Mouse (Mus musculus): ENCODE measurements around the gene 1700001C19Rik. TPM values are rescaled to one million over a fixed set of nuclear protein-coding genes. Genes with fewer than 3 reads are reported as not detected.

1700001C19Rik gene
- polyA plus RNA-seq, 1 experiment from 2014 or later = 0.64 TPM

GRCm38 (mm10) chr17:47459341-47459919 is 22.3 kb upstream of the 1700001C19Rik start:
- Histone ChIP-seq H3K36me3 (no peaks in the 10 kb centered on the region), H3K27me3 (0 out of 2 replicates have a peak, but pooled peaks cover 1% of the 10 kb centered on the region), H3K4me3 (no peak overlapping the region), H3K4me1 (no peaks in the 10 kb centered on the region), H3K4me2 (replicated peaks) (no peak overlapping the region), H3K9me3 (no peaks in the 10 kb centered on the region), H3K27ac (replicated peaks) (no peak overlapping the region), H3K9ac (replicated peaks) (no peak overlapping the region)
- 78% methylated on average over 3 of the region's 3 CpGs for WGBS
- no peak for ATAC-seq (replicated peaks)

DNA sequence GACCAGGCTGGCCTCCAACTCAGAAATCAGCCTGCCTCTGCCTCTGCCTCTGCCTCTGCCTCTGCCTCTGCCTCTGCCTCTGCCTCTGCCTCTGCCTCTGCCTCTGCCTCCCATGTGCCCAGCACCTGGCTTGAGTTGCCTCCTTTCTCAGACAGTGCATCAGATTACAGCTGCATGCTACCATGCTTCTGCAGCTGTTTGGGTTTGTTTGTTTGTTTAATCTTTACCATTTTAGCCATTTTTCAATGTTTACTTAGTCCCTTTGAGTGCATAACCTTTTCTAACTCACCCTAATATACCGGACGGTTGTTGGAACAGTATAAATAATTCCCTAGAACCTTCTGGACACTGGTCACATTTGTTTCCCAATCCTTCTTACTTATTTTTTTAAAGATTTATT is 21.8 kb upstream of the 1700001C19Rik start:
- H3K4me1 ChIP-seq = no peaks in the 10 kb centered on the region
- H3K27ac ChIP-seq (replicated peaks) = no peak overlapping the region
- no peaks in the 10 kb centered on the region for H3K9me3 ChIP-seq
- H3K4me3 ChIP-seq = no peak overlapping the region
- ATAC-seq (replicated peaks) = no peak
- no peaks in the 10 kb centered on the region for H3K36me3 ChIP-seq
- H3K9ac ChIP-seq (replicated peaks) = no peak overlapping the region
- H3K27me3 ChIP-seq = no peaks in the 10 kb centered on the region
- WGBS = 95% methylated on average over 2 of the region's 2 CpGs
- no peak overlapping the region for H3K4me2 ChIP-seq (replicated peaks)

DNA sequence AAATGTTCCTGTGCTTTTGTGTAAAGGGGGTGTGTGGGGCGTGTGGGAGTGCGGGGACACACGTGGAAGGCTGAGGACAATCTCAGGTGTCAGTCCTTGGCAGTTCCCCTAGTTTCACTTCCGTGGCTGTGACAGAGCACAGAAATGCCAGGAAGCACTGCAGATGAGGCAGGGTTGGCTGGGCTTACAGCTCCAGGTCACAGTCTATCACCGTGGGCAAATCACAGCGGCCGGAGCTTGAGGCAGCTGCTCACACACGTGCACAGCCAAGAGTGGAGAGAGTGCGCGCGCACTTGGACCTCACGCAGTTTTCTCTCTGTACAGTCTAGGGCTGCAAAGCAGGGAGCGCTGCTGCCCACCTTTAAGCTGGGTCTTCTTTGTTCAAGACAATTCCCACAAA is 21.1 kb upstream of the 1700001C19Rik start:
- H3K9me3 ChIP-seq = no peaks in the 10 kb centered on the region
- no peak overlapping the region for H3K4me3 ChIP-seq
- no peak overlapping the region for H3K4me2 ChIP-seq (replicated peaks)
- H3K9ac ChIP-seq (replicated peaks) = no peak overlapping the region
- no peak for ATAC-seq (replicated peaks)
- H3K27me3 ChIP-seq = no peaks in the 10 kb centered on the region
- 85% methylated on average over 13 of the region's 13 CpGs for WGBS
- no peak overlapping the region for H3K27ac ChIP-seq (replicated peaks)
- no peaks in the 10 kb centered on the region for H3K36me3 ChIP-seq
- no peaks in the 10 kb centered on the region for H3K4me1 ChIP-seq

DNA sequence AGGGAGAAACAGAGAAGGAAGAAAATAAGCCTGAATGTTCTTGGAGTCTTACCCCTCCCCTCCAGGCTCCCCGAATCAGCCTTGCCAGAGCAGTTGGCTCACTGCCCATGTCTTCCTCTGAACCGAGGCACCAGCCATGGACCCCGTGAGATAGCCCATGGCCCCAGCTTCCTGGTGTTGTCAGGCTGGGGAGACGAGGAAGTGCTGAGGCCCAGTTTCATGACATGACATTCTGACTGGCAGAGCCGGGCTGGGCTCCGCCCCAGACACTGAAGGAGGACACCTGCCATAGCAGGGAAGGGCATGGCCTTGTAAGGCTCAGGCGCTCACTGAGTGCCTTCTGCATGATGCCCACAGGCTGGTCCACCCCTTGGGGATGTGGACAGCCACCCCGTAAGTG is 17.5 kb upstream of the 1700001C19Rik start:
- H3K4me2 ChIP-seq (replicated peaks) = no peak overlapping the region
- no peak overlapping the region for H3K27ac ChIP-seq (replicated peaks)
- H3K4me1 ChIP-seq = no peaks in the 10 kb centered on the region
- H3K9me3 ChIP-seq = no peaks in the 10 kb centered on the region
- H3K27me3 ChIP-seq = no peaks in the 10 kb centered on the region
- 57% methylated on average over 8 of the region's 8 CpGs for WGBS
- no peak overlapping the region for H3K9ac ChIP-seq (replicated peaks)
- H3K36me3 ChIP-seq = no peaks in the 10 kb centered on the region
- no peak overlapping the region for H3K4me3 ChIP-seq
- no peak for ATAC-seq (replicated peaks)

DNA sequence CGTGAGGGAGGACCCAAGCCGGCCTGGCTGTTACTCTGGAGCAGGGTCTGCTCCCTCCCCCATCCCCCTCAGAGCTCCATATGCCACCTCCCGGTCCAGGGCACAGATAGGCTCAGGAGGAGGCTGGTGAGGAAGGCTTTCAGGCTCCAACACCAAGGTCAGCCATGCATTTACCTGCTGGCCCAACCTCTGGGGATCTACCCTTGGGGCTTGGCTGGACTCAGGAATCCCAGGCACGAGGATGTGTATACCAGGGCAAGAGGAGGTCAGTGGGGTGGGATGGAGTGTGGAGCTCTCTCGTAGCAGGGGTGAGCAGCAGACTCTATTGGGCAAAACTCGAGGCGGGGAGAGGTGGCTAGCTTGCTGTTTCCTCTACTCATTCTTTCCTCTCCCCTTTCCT is 15.7 kb upstream of the 1700001C19Rik start:
- Histone ChIP-seq H3K9ac (replicated peaks) (no peak overlapping the region), H3K36me3 (no peaks in the 10 kb centered on the region), H3K4me3 (no peak overlapping the region), H3K27me3 (no peaks in the 10 kb centered on the region), H3K27ac (replicated peaks) (no peak overlapping the region), H3K9me3 (no peaks in the 10 kb centered on the region), H3K4me1 (no peaks in the 10 kb centered on the region), H3K4me2 (replicated peaks) (no peak overlapping the region)
- ATAC-seq (replicated peaks) = no peak
- 55% methylated on average over 7 of the region's 7 CpGs for WGBS

DNA sequence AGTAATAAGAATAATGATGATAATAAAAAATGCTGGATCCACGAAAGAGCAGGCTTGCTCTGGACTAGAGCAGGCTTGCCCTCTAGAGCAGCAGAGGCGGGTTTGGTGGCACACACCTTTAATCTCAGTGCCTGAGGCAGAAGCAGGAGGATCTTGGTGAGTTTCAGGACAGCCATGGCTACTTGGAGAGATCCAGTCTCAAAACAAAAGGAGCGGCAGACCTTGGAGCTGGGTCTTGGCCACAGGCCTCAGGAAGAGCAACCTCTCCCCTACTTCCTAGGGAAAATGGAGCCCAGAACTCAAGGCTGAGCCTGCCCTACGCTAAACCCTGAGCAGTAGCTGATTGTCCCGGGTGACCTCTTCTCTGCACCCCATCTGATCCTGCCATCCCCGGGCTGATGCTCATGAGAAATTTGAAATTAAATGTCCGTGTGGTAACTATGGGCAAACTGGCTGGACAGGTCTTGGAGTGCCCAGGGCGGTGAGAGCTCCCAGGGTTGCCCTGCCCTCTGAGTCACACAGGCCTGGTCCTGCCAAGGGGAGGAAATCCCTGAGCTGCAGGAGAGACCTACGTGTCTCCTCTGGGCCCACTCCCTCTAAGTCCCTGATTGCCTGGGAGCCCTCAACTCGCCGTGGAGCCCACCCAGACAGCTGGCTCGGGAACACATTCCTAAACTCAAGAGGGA is 13.8 kb upstream of the 1700001C19Rik start:
- no peak overlapping the region for H3K9ac ChIP-seq (replicated peaks)
- no peaks in the 10 kb centered on the region for H3K36me3 ChIP-seq
- WGBS = 80% methylated on average over 12 of the region's 12 CpGs
- H3K27ac ChIP-seq (replicated peaks) = no peak overlapping the region
- H3K4me2 ChIP-seq (replicated peaks) = no peak overlapping the region
- no peak overlapping the region for H3K4me3 ChIP-seq
- no peak for ATAC-seq (replicated peaks)
- H3K27me3 ChIP-seq = no peaks in the 10 kb centered on the region
- no peaks in the 10 kb centered on the region for H3K9me3 ChIP-seq
- H3K4me1 ChIP-seq = no peaks in the 10 kb centered on the region

DNA sequence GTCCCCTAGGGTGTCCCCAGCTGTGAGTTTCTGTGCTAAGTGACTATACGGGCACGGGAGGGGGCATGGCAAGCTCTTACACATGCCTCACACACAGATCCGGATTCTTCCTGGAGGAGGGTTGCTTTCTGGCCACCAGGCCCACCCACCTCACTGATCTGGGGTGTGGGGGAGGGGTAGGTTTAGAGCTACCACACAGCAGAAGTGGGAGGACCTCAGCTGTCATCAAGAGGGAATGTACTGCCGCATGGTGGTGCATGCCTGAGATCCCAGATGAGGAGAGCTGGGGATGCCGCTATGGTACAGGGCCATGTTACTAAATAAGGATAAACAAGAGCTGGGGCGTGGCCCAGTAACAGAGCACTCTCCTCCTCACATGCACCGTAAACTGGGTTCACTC is 13.1 kb upstream of the 1700001C19Rik start:
- WGBS = 42% methylated on average over 7 of the region's 7 CpGs
- no peak overlapping the region for H3K27ac ChIP-seq (replicated peaks)
- no peak for ATAC-seq (replicated peaks)
- H3K9ac ChIP-seq (replicated peaks) = no peak overlapping the region
- no peak overlapping the region for H3K4me3 ChIP-seq
- H3K27me3 ChIP-seq = no peaks in the 10 kb centered on the region
- no peaks in the 10 kb centered on the region for H3K36me3 ChIP-seq
- H3K4me2 ChIP-seq (replicated peaks) = no peak overlapping the region
- no peaks in the 10 kb centered on the region for H3K4me1 ChIP-seq
- H3K9me3 ChIP-seq = no peaks in the 10 kb centered on the region

DNA sequence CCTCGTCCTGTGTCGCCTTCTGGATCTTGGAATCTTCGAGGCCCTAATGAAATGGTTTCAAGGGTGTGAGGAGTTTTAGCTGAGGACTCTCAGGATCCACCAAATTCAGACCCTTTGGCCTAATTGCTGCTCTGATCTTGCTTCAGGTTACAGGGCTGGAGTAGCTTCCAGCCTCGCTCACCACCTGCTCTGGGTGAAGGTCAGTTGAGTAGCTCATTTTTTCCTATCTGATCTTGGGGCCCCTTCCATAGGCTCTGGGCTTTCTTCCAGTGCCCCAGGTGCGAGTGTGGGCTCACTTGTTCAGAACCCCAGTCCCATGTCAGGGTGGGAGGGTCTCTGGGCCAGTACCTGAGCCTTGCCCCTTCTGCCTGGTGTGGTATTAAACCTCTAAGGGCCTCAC is 12.3 kb upstream of the 1700001C19Rik start:
- 78% methylated on average over 5 of the region's 5 CpGs for WGBS
- no peaks in the 10 kb centered on the region for H3K9me3 ChIP-seq
- H3K27ac ChIP-seq (replicated peaks) = no peak overlapping the region
- no peaks in the 10 kb centered on the region for H3K27me3 ChIP-seq
- H3K4me1 ChIP-seq = no peaks in the 10 kb centered on the region
- H3K36me3 ChIP-seq = no peaks in the 10 kb centered on the region
- no peak overlapping the region for H3K4me2 ChIP-seq (replicated peaks)
- no peak overlapping the region for H3K4me3 ChIP-seq
- ATAC-seq (replicated peaks) = no peak
- H3K9ac ChIP-seq (replicated peaks) = no peak overlapping the region

DNA sequence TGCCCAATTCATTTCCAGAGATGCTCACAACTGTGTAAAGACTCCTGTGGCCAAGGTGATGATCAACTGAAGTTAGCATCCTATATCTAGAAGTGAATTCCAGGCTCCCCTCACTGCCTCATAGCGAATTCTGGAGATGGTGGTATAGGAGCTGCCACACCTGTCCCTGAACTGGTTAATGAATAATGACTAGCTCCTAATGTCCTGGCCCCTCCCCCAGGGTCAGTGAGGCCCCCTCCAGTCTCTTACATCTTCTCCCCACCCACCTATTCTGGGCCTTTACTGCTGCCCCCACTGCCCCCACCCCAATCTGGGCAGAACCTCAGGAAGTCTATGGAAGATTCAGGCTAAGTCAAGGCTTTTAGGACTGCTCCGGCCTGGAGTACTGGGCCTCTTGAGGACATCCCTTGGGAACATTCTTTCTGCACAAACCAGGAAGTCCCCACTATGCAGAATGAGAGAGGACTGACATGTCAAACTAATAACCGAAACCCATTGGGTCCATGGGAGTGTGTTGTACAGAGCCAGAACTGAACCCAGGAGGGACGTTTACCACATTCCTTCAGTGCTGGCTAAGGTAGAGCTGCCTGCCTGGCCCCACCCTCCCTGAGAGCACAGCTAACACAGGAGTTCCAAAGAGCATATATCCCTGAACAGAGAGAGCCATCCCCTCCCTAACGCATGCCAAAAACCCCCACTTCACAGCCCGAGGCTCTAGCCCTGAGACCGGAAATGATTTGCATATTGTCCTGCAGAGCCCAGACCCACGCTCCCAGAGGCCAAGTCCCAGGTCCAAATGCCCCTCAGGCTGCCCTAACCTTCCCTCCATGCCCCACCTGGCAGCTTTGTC is 11.6 kb upstream of the 1700001C19Rik start:
- no peak overlapping the region for H3K27ac ChIP-seq (replicated peaks)
- H3K9ac ChIP-seq (replicated peaks) = no peak overlapping the region
- H3K9me3 ChIP-seq = no peaks in the 10 kb centered on the region
- ATAC-seq (replicated peaks) = no peak
- no peak overlapping the region for H3K4me3 ChIP-seq
- H3K36me3 ChIP-seq = no peaks in the 10 kb centered on the region
- no peaks in the 10 kb centered on the region for H3K27me3 ChIP-seq
- no peak overlapping the region for H3K4me2 ChIP-seq (replicated peaks)
- 53% methylated on average over 8 of the region's 8 CpGs for WGBS
- no peaks in the 10 kb centered on the region for H3K4me1 ChIP-seq

- H3K27me3 ChIP-seq = no peaks in the 10 kb centered on the region
- H3K4me2 ChIP-seq (replicated peaks) = no peak overlapping the region
- 87% methylated on average over 11 of the region's 11 CpGs for WGBS
- no peaks in the 10 kb centered on the region for H3K9me3 ChIP-seq
- no peak overlapping the region for H3K4me3 ChIP-seq
- no peak overlapping the region for H3K9ac ChIP-seq (replicated peaks)
- no peaks in the 10 kb centered on the region for H3K4me1 ChIP-seq
- ATAC-seq (replicated peaks) = no peak
- no peak overlapping the region for H3K27ac ChIP-seq (replicated peaks)
- no peaks in the 10 kb centered on the region for H3K36me3 ChIP-seq
These were observed 9.4 kb upstream of the 1700001C19Rik start for GRCm38 (mm10) chr17:47446561-47446960.

GRCm38 (mm10) chr17:47446025-47446424 is 8.8 kb upstream of the 1700001C19Rik start:
- no peaks in the 10 kb centered on the region for H3K27me3 ChIP-seq
- no peak overlapping the region for H3K9ac ChIP-seq (replicated peaks)
- no peaks in the 10 kb centered on the region for H3K4me1 ChIP-seq
- no peak for ATAC-seq (replicated peaks)
- no peak overlapping the region for H3K4me3 ChIP-seq
- H3K27ac ChIP-seq (replicated peaks) = no peak overlapping the region
- 85% methylated on average over 9 of the region's 9 CpGs for WGBS
- H3K4me2 ChIP-seq (replicated peaks) = no peak overlapping the region
- H3K9me3 ChIP-seq = no peaks in the 10 kb centered on the region
- no peaks in the 10 kb centered on the region for H3K36me3 ChIP-seq

DNA sequence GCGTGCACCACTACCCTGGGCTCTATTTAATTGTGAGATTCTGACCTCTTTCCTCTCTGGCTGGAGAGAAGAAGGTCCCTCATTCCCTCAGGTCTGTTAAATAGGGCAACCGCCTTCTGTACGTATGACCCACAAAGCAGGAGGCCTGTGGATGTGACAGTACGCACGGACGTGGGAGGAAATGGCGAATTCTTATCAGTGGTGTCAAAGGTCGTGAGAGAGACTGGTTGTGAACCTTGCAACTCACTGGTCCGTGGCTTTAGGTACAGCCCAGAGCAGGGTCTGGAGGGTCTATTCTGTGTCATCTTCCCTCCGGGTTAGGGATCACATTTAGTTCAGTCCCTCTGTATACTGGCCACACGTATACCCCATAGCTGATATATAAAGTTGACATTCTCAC is 8.3 kb upstream of the 1700001C19Rik start:
- WGBS = 84% methylated on average over 11 of the region's 11 CpGs

More for the DNA sequence above, 8.3 kb upstream of the 1700001C19Rik start:
- Histone ChIP-seq H3K9ac (replicated peaks) (no peak overlapping the region), H3K4me2 (replicated peaks) (no peak overlapping the region), H3K27ac (replicated peaks) (no peak overlapping the region), H3K9me3 (no peaks in the 10 kb centered on the region), H3K36me3 (no peaks in the 10 kb centered on the region), H3K4me3 (no peak overlapping the region), H3K27me3 (no peaks in the 10 kb centered on the region), H3K4me1 (peaks cover 1% of the 10 kb centered on the region; the same call in 1 of the 2 replicates)
- no peak for ATAC-seq (replicated peaks)
